Mouse (Mus musculus) midbrain, embryonic 10.5 days (tissue): ENCODE data around the gene Slc12a8. TPM values are rescaled to one million over a fixed set of nuclear protein-coding genes. Genes with fewer than 3 reads are reported as not detected.
A peak's percentile ranks its signal among the peaks of the same experiment; 100 is the strongest.

Source experiments
- DNase-seq: peaks from one replicate; pipeline ENCODE4 v3.0.0-alpha.2; 2017; ENCODE audit warnings: low spot score
- H3K27ac ChIP-seq: fragments of 300-500 bp; sonication (generic); replicated peaks from 2 replicates; pipeline ENCODE4 v1.5.1; 2016; ENCODE audit warnings: mild to moderate bottlenecking
- H3K27me3 ChIP-seq: fragments of 300-500 bp; sonication (generic); 2 replicates; pipeline ENCODE4 v1.6.1; 2016; ENCODE audit warnings: low read depth, mild to moderate bottlenecking; ENCODE audit not compliant: poor library complexity, severe bottlenecking
- H3K36me3 ChIP-seq: fragments of 300-500 bp; sonication (generic); 2 replicates; pipeline ENCODE4 v1.6.1; 2016; ENCODE audit warnings: mild to moderate bottlenecking, moderate library complexity
- H3K4me1 ChIP-seq: fragments of 300-500 bp; sonication (generic); 2 replicates; pipeline ENCODE4 v1.6.1; 2016
- H3K4me3 ChIP-seq: fragments of 300-500 bp; sonication (generic); 2 replicates; pipeline ENCODE4 v1.5.1; 2016; ENCODE audit warnings: mild to moderate bottlenecking, moderate library complexity
- H3K9me3 ChIP-seq: fragments of 300-500 bp; sonication (generic); replicated peaks from 2 replicates; pipeline ENCODE4 v1.6.1; 2016; ENCODE audit warnings: mild to moderate bottlenecking
- WGBS: fragments of 180-500 bp; shearing (Covaris S2); methylation state at CpG from one replicate; pipeline ENCODE4 v1.1.7; 2016; 5-methylcytosine and 5-hydroxymethylcytosine counted together
- polyA plus RNA-seq: library from polyadenylated mRNA; unstranded; fragments of >200 nt; fragmentation: Nextera tagmentation; extraction: Ambion mirVana; gene quantifications from 2 replicates; pipeline ENCODE4 v1.2.1, GENCODE M21; 2016

Gene Slc12a8
- polyA plus RNA-seq, 1 experiment from 2014 or later: 1.9 TPM

DNA sequence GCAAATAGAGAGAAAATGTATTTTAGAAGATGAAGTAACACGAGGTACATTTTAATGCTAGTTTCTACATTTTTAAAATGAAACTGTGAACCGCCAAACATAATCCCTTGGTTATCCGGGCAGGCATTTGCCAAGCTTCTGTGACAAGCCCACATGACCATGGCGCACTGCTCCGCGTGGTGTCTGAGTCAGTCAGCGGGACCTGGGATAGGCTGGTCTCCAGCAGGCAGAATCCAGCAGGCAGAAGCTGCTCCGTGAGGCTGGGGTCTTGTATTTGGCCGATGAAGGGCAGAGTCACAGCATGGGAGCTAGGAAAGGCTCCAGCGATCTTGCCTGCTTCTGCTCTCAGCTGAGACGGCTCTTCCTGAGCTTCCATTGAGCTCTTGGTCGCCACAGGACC is 41.0 kb downstream of the Slc12a8 start:
- no peaks in the 10 kb centered on the region for H3K9me3 ChIP-seq
- peaks cover 51% of the 10 kb centered on the region for H3K4me1 ChIP-seq
- no peaks in the 10 kb centered on the region for H3K27me3 ChIP-seq
- 75% methylated on average over 12 of the region's 12 CpGs for WGBS
- no peak overlapping the region for H3K27ac ChIP-seq
- H3K4me3 ChIP-seq: no peak overlapping the region
- no peaks in the 10 kb centered on the region for H3K36me3 ChIP-seq
- no peak for DNase-seq

DNA sequence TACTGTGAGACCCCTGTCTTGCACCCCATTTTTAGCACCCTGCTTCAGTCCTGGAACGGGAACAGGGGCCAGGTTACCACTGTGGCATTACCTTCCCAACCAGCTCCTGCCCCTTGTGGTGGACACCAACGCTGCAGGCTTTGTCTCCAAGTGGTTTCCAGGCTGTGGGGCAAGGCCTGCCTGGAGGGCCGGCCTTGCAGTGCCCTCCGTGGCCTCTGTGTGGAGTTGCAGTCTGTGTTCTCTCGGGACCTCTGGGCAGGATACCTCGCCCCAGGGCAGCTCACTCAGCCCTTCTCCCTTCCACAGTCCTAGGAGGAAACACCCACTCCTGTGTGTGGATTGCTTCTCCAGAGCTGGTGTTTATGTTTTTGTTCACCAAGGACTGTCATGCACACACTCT is 43.2 kb downstream of the Slc12a8 start:
- WGBS: 3% methylated on average over 6 of the region's 6 CpGs

DNA sequence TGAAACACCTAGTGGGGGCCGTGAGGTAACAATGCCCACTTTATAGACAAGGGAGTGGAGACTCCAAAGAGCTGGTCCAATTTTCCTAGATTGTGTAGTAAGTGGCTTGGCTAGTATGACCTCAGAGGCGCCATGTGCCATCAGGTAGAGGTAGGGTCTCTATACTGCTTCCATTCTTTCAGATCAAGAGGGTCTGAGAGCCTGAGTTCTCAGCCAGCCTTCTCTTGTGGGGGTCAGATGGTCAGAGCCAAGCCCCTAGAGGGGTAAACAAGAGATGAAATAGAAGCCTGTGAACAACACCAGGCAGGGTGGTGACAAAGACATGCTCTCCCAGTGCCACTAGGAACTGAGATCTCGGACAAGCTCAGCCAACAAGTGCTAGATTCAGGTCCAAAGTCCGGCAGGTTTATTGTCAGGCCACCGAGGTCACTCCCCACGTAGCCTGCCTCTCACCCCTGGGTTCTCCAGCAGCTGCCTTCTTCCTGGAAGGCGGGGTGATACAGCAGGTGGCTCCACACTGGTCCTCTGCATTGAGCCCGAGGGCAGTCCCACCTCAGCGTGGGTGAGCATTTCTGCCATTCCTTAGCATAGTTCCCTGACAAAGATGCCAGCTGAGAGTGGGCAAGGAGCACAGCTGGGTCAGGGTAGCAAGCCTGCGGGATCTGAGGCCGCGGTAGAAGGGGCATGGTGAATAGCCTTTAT is 44.3 kb downstream of the Slc12a8 start:
- H3K36me3 ChIP-seq: no peaks in the 10 kb centered on the region
- H3K4me1 ChIP-seq: peaks cover 35% of the 10 kb centered on the region
- H3K9me3 ChIP-seq: no peaks in the 10 kb centered on the region
- 83% methylated on average over 12 of the region's 12 CpGs for whole genome bisulfite sequencing
- H3K4me3 ChIP-seq: no peak overlapping the region
- H3K27me3 ChIP-seq: no peaks in the 10 kb centered on the region
- peak overlapping the region; percentile 87 for H3K27ac ChIP-seq
- no peak for DNase-seq

More for the DNA sequence above, 43.2 kb downstream of the Slc12a8 start:
- DNase-seq: peak; percentile 91
- H3K27ac ChIP-seq: peak overlapping the region; percentile 87
- no peaks in the 10 kb centered on the region for H3K36me3 ChIP-seq
- H3K4me3 ChIP-seq: no peak overlapping the region
- H3K27me3 ChIP-seq: no peaks in the 10 kb centered on the region
- H3K4me1 ChIP-seq: peaks cover 42% of the 10 kb centered on the region
- no peaks in the 10 kb centered on the region for H3K9me3 ChIP-seq

DNA sequence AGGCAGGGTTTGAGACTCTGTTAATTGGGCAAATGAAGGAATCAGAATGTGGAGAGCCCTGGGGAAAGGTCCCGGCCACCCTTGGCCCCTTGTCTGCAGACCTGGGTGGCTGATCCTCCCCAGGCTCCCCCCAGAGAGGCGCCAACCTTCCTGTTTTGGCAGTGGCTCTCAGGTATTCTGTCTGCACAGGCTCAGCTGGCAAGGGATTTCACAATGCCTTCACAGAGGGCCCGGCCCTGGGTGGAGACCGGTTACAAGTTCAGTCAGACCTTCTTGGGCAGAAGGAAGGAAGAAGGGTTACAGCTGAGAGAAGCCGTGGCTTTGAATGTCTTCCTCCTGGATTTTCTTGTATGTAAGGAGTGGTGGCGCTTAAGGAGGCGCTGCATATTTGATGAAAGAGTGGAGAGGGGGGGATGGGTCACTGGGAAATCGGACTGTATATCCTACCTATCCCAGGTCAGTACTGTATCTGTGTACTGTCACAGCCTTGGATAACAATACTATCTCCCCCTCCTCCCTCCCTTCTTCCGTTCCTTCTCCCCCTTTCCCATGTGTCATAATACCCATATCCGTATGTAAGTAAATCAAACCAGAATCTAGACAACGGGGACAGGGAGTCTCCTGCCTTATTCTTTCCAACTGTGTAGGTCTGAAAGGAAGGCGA is 45.9 kb downstream of the Slc12a8 start:
- 85% methylated on average over 12 of the region's 12 CpGs for WGBS
- H3K27ac ChIP-seq: peak overlapping the region; percentile 79

DNA sequence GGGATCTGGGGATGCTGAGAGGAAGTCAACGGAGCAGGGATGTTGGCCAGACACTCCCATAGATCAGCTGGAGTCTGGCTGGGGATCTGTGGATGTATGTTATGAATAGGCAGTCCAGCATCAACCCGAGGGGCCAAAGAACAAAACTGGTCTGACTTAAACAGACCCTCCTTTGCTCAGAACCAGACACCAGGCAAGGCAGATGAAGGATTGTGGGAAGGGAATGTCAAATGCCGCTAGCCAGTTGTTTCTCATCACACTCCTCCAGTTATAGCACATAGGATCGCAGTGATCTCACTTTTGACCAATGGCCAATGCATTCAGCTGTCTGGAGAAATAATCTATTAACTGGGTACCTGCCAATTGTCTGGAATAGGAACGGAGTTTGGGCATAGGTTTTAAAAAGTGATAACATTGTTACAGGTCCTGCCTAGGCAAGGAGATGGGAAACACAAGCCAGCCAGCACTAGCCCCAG is 46.4 kb downstream of the Slc12a8 start:
- peak overlapping the region; percentile 79 for H3K27ac ChIP-seq
- 86% methylated on average over 5 of the region's 5 CpGs for WGBS

More for the DNA sequence above, 45.9 kb downstream of the Slc12a8 start:
- Histone ChIP-seq H3K36me3 (no peaks in the 10 kb centered on the region), H3K4me3 (no peak overlapping the region), H3K4me1 (peaks cover 42% of the 10 kb centered on the region), H3K27me3 (no peaks in the 10 kb centered on the region), H3K9me3 (no peaks in the 10 kb centered on the region)
- DNase-seq: no peak

DNA sequence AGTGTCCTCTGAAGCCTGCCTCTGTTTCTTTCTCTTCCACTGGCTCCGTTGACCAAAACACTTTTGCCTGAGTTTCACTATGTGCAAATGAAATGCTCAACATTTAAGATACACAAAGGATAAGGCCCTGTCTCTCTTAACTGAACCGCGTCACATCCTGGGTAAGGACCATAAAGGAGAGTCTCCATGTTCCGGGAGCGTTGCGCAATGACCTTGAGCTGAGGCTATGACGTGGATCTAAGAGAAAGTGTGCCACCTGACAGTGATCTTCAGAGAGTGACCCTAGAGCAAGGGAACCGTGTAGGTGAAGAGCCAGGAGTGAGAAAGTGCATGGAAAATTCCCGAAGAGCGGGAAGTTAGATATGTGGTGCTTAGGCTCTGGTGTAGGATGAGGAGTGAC is 49.3 kb downstream of the Slc12a8 start:
- DNase-seq: no peak
- 91% methylated on average over 10 of the region's 10 CpGs for WGBS
- peaks cover 31% of the 10 kb centered on the region for H3K4me1 ChIP-seq
- H3K9me3 ChIP-seq: no peaks in the 10 kb centered on the region
- no peaks in the 10 kb centered on the region for H3K36me3 ChIP-seq
- H3K27ac ChIP-seq: no peak overlapping the region; the same call in 1 of the 2 replicates
- H3K27me3 ChIP-seq: no peaks in the 10 kb centered on the region
- no peak overlapping the region for H3K4me3 ChIP-seq

More for the DNA sequence above, 46.4 kb downstream of the Slc12a8 start:
- Histone ChIP-seq H3K9me3 (no peaks in the 10 kb centered on the region), H3K4me3 (no peak overlapping the region), H3K36me3 (no peaks in the 10 kb centered on the region), H3K4me1 (peaks cover 47% of the 10 kb centered on the region), H3K27me3 (no peaks in the 10 kb centered on the region)
- no peak for DNase-seq

DNA sequence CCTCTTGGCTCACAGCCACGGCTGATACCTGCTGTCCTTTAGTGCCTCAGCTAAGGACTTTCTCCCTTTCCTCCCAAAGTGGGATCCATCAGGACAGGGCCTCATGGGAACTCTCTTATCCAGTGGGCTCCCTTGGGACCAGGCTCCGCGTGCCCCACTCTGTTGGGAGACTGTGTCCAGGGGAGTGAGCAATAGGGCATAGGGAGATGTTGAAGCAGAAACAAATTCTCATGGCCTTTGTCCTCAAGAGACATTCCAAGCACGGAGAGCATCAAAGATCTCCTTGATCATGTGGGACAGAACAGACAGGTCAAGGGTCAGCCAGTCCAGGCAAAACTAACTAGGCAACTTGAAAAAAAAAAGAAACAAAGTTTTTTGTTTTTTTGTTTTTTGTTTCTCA is 50.6 kb downstream of the Slc12a8 start:
- Histone ChIP-seq H3K27me3 (no peaks in the 10 kb centered on the region), H3K4me1 (peaks cover 22% of the 10 kb centered on the region), H3K9me3 (no peaks in the 10 kb centered on the region), H3K36me3 (no peaks in the 10 kb centered on the region), H3K4me3 (no peak overlapping the region), H3K27ac (peak overlapping the region; percentile 47)
- DNase-seq: no peak
- WGBS: 51% methylated on average over 4 of the region's 4 CpGs

DNA sequence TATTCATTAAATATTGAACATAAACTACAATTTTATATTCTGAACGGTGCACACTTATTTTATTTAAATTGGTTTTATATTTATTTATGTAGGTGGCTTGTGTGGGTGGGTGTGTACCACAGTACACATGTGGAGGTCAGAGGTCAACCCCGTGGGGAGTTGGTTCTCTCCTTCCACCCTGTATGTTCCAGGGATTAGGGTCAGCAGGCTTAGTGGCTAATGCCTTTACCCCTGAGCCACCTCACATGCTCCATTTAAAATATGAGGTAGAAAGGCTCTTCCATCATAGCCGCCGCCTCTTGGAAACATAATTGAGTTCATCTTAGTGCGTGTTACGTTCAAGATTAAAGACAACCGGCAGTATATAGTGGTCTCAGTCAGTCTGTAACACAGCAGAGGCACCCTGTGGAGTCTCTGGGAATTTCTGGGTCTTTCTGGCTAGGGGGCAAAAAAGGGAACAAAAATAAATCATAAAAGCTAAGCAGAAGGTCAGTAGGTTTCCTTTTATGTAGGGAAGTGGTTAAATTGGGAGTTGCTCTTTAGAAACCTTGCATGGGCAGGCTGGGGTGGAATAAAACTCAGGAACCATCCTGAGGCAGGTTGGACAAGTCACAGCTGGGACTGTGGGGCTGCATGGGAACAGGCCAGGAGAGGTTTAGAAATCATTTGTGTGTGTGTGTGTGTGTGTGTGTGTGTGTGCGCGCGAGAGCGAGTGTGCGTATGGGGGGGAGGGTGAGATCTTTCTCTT is 51.3 kb downstream of the Slc12a8 start:
- Histone ChIP-seq H3K36me3 (no peaks in the 10 kb centered on the region), H3K4me1 (peaks cover 15% of the 10 kb centered on the region), H3K4me3 (no peak overlapping the region), H3K9me3 (no peaks in the 10 kb centered on the region), H3K27ac (peak overlapping the region; percentile 56; the same call in 1 of the 2 replicates), H3K27me3 (no peaks in the 10 kb centered on the region)
- DNase-seq: no peak
- 81% methylated on average over 12 of the region's 12 CpGs for WGBS

DNA sequence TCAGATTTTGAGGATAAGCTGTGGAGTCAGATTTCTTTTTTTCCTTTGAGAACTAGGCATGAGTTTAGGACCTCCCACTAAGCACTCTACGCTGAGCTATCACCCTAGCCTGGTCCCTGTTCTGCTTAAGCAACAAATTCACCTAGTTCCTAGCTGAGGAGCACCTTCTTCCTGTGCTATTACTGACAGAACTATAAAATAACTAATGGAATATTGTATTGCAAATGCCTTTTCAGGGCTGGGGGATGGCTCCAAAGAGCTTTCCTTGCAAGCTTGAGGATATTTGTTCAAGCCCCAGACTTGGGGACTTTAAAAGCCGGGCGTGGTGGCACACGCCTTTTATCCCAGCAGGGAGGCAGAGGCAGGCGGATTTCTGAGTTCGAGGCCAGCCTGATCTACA is 55.5 kb downstream of the Slc12a8 start:
- WGBS: 83% methylated on average over 6 of the region's 6 CpGs

DNA sequence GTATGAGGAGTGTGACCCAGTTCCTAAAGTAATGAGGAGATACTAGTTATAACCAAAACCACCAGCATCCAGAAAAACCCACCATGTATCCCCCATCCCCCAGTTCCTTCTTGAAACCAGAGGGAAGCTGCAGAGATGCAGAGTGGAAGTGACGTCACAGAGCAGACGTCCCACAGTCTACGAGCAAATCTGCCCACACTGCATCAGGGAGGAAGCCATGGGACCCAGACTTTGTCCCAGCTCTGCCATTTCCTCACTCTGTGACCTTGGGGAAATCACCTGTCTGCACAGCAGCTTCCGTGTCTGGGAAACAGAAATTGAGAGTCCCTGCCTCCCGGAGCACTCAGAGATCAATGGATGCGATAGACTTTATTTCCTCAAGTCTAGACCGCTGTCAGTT is 56.6 kb downstream of the Slc12a8 start:
- H3K9me3 ChIP-seq: no peaks in the 10 kb centered on the region
- H3K4me3 ChIP-seq: no peak overlapping the region
- H3K27ac ChIP-seq: peak overlapping the region; percentile 47; the same call in 1 of the 2 replicates
- DNase-seq: no peak
- H3K36me3 ChIP-seq: no peaks in the 10 kb centered on the region
- H3K4me1 ChIP-seq: peaks cover 18% of the 10 kb centered on the region
- WGBS: 90% methylated on average over 7 of the region's 7 CpGs
- no peaks in the 10 kb centered on the region for H3K27me3 ChIP-seq

More for the DNA sequence above, 55.5 kb downstream of the Slc12a8 start:
- Histone ChIP-seq H3K27me3 (no peaks in the 10 kb centered on the region), H3K36me3 (no peaks in the 10 kb centered on the region), H3K9me3 (no peaks in the 10 kb centered on the region), H3K27ac (0 out of 2 replicates have a peak overlapping the region, but pooled peaks have one; percentile 1), H3K4me3 (no peak overlapping the region), H3K4me1 (peaks cover 23% of the 10 kb centered on the region)
- DNase-seq: no peak

DNA sequence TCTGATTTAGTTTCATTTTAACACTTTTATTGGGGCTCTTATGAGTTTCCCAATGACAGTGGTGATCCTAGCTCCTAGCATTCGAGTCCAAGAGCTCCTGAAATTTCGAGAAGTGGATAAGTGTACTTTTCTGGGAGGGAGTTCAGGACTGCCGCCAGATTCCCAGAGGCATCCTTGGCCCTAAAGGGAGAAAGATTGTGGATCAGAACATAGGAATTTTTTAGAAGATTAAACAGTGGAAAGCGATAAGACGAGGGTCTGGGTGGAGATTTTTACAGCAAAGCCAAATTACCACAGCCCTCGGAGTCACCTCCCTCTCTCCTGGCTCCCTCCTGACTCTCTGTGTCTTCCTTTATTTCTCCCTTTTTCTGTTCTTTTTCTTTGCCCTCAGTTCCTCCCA is 58.6 kb downstream of the Slc12a8 start:
- H3K36me3 ChIP-seq: no peaks in the 10 kb centered on the region
- peaks cover 25% of the 10 kb centered on the region for H3K4me1 ChIP-seq
- WGBS: 89% methylated on average over 6 of the region's 6 CpGs
- no peak overlapping the region for H3K27ac ChIP-seq
- peaks cover 4% of the 10 kb centered on the region; the same call in 1 of the 2 replicates for H3K9me3 ChIP-seq
- DNase-seq: no peak
- H3K4me3 ChIP-seq: no peak overlapping the region
- H3K27me3 ChIP-seq: no peaks in the 10 kb centered on the region

DNA sequence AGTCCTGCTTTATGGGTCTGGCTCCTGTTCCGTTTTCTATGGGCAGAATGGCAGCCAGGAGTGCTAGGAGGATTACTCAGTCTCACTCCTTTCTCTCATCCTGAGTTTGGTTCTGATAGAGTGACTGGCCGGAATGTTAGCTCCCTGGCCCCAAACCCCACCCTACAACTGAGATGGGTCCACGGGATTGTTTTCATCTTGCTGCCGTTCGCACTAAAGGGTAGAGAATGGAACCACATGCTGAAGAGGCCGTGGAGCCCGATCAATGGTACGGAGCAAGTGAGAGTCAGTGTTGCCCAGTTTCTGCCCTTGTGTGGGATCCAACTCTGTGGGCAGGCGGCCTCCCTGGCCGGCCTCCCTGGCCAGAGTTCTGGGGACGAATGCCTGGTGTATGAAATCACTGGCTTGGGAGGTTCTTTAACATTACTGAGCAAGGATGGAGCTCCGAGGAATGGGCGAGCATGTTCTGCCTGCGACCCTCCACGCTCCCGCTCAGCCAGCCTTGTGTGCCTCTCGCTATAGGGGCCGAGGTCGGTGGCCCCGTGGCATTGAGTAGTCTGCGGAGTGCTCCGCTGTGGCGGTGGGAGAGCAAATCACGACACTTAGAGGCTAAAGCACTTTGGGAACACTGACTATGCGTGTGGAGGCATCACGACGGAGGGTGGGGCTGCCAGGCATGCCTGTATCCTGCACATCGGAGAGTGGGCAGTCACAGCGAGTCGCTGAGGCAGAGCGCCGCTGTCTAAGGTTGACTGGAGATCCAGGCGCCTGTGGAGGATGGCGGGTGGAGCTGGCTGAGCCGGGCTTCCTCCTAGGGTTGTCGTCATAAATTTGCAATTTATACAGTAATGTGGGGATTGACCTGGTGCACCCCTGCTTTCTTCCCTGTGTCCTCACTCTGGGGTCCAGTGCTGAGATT is 59.4 kb downstream of the Slc12a8 start:
- DNase-seq: no peak
- Histone ChIP-seq H3K9me3 (peaks cover 4% of the 10 kb centered on the region; the same call in 1 of the 2 replicates), H3K36me3 (no peaks in the 10 kb centered on the region), H3K27ac (peak overlapping the region; percentile 74), H3K27me3 (no peaks in the 10 kb centered on the region), H3K4me3 (no peak overlapping the region), H3K4me1 (peaks cover 33% of the 10 kb centered on the region)
- 78% methylated on average over 36 of the region's 36 CpGs for WGBS
